Mouse (Mus musculus) hindbrain, embryonic 15.5 days (tissue): ENCODE data around the gene Ap5b1. TPM values are rescaled to one million over a fixed set of nuclear protein-coding genes. Genes with fewer than 3 reads are reported as not detected.

ENCODE experiments used
- ATAC-seq: fragments of 200-750 bp; cut with Nextera tagmentation; 2 replicates; pipeline ENCODE4 v1.8.0; 2017; ENCODE audit warnings: low read depth, moderate number of reproducible peaks, moderate TSS enrichment; ENCODE audit not compliant: low FRiP score
- H3K27ac ChIP-seq: fragments of 300-500 bp; sonication (generic); replicated peaks from 2 replicates; pipeline ENCODE4 v1.5.1; 2015; ENCODE audit warnings: mild to moderate bottlenecking, inconsistent platforms
- H3K27me3 ChIP-seq: fragments of 300-500 bp; sonication (generic); 2 replicates; pipeline ENCODE4 v1.6.1; 2015; ENCODE audit warnings: control low read depth, inconsistent platforms
- H3K36me3 ChIP-seq: fragments of 300-500 bp; sonication (generic); 2 replicates; pipeline ENCODE4 v1.6.1; 2015; ENCODE audit warnings: control low read depth, inconsistent platforms
- H3K4me1 ChIP-seq: fragments of 300-500 bp; sonication (generic); replicated peaks from 2 replicates; pipeline ENCODE4 v1.6.1; 2015; ENCODE audit warnings: control low read depth, inconsistent platforms
- H3K4me2 ChIP-seq: fragments of 300-500 bp; sonication (generic); 2 replicates; pipeline ENCODE4 v1.6.1; 2015; ENCODE audit warnings: moderate library complexity, mild to moderate bottlenecking, inconsistent platforms
- H3K4me3 ChIP-seq: fragments of 300-500 bp; sonication (generic); 2 replicates; pipeline ENCODE4 v1.5.1; 2015; ENCODE audit warnings: mild to moderate bottlenecking, inconsistent platforms
- H3K9ac ChIP-seq: fragments of 300-500 bp; sonication (generic); 2 replicates; pipeline ENCODE4 v1.6.1; 2015; ENCODE audit warnings: inconsistent platforms
- H3K9me3 ChIP-seq: fragments of 300-500 bp; sonication (generic); 2 replicates; pipeline ENCODE4 v1.6.1; 2016; ENCODE audit warnings: control low read depth, inconsistent platforms
- WGBS: fragments of 180-500 bp; shearing (Covaris S2); methylation state at CpG from one replicate; pipeline ENCODE4 v1.1.7; 2015; 5-methylcytosine and 5-hydroxymethylcytosine counted together
- polyA plus RNA-seq: library from polyadenylated mRNA; unstranded; fragments of >200 nt; fragmentation: Nextera tagmentation; extraction: Ambion mirVana; gene quantifications from 2 replicates; pipeline ENCODE4 v1.2.1, GENCODE M21; 2015

Ap5b1 gene
- polyA plus RNA-seq, 1 experiment from 2014 or later: 3.7 TPM

DNA sequence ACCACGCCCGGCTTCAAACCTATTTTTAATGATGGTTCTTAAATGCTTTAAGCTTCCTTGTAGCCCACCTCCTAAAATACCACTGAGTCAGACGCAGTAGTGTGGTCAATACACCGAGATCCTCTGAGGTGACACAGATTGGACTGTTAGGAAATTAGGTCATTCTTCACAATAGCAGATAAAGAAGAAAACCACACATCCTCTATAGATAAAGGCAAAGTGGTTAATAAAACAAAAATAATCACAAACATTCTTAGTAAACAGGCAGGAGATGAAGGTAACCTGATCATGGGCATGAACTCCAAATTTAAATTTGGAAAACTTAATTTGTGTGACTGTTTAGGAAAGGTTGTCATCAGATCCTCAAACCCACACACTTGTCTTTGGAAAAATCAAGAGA is 52.2 kb downstream of the Ap5b1 start:
- H3K9me3 ChIP-seq: no peaks in the 10 kb centered on the region
- H3K36me3 ChIP-seq: no peaks in the 10 kb centered on the region
- H3K4me2 ChIP-seq: no peak overlapping the region
- no peaks in the 10 kb centered on the region for H3K4me1 ChIP-seq
- no peak overlapping the region for H3K27ac ChIP-seq
- no peak overlapping the region for H3K9ac ChIP-seq
- H3K4me3 ChIP-seq: no peak overlapping the region
- WGBS: 89% methylated on average over 4 of the region's 4 CpGs
- no peak for ATAC-seq
- no peaks in the 10 kb centered on the region for H3K27me3 ChIP-seq

Other genes with a start within 250 kb of the Ap5b1 start
- gene Catsper1, start 232.3 kb upstream of the Ap5b1 start, polyA plus RNA-seq: not detected in 2 replicates
- 8.5 and 9.5 TPM in 2 replicates for gene Cst6, start 218.5 kb upstream of the Ap5b1 start, polyA plus RNA-seq
- gene Eif1ad, start 201.3 kb upstream of the Ap5b1 start, polyA plus RNA-seq: 40.7 and 43.3 TPM in 2 replicates
- gene Banf1, start 200.9 kb upstream of the Ap5b1 start, polyA plus RNA-seq: 319 and 333 TPM in 2 replicates
- gene Sart1, start 179.3 kb upstream of the Ap5b1 start, polyA plus RNA-seq: 68.2 and 77.1 TPM in 2 replicates
- gene Tsga10ip, start 165.5 kb upstream of the Ap5b1 start, polyA plus RNA-seq: not detected in 2 replicates
- gene Drap1, start 143.0 kb upstream of the Ap5b1 start, polyA plus RNA-seq: 301 and 311 TPM in 2 replicates
- 74.9 and 82.4 TPM in 2 replicates for gene AI837181, start 142.9 kb upstream of the Ap5b1 start, polyA plus RNA-seq
- gene Fosl1, start 120.5 kb upstream of the Ap5b1 start, polyA plus RNA-seq: not detected in 2 replicates
- gene Ccdc85b, start 110.1 kb upstream of the Ap5b1 start, polyA plus RNA-seq: 12.8 and 14.0 TPM in 2 replicates
- 147 and 160 TPM in 2 replicates for gene Fibp, start 107.4 kb upstream of the Ap5b1 start, polyA plus RNA-seq
- 4.3 and 5.7 TPM in 2 replicates for gene Ctsw, start 99.5 kb upstream of the Ap5b1 start, polyA plus RNA-seq
- gene Efemp2, start 94.1 kb upstream of the Ap5b1 start, polyA plus RNA-seq: 38.9 and 44.9 TPM in 2 replicates
- gene Mus81, start 79.6 kb upstream of the Ap5b1 start, polyA plus RNA-seq: 49.2 TPM in 2 replicates
- 3,340 and 3,538 TPM in 2 replicates for gene Cfl1, start 77.6 kb upstream of the Ap5b1 start, polyA plus RNA-seq
- gene 1700020D05Rik, start 64.2 kb upstream of the Ap5b1 start, polyA plus RNA-seq: 0.26 and 0.44 TPM in 2 replicates
- 94.6 and 99.8 TPM in 2 replicates for gene Snx32, start 57.5 kb upstream of the Ap5b1 start, polyA plus RNA-seq
- gene Ovol1, start 7.4 kb upstream of the Ap5b1 start, polyA plus RNA-seq: 0.08 TPM in 1 of 2 replicates, not detected in the other
- 66.6 and 67.4 TPM in 2 replicates for gene Rnaseh2c, start 33.8 kb downstream of the Ap5b1 start, polyA plus RNA-seq
- gene Kat5, start 42.2 kb downstream of the Ap5b1 start, polyA plus RNA-seq: 67.2 and 69.2 TPM in 2 replicates
- gene Rela, start 69.5 kb downstream of the Ap5b1 start, polyA plus RNA-seq: 34.4 and 37.8 TPM in 2 replicates
- 17.1 and 20.1 TPM in 2 replicates for gene Sipa1, start 95.7 kb downstream of the Ap5b1 start, polyA plus RNA-seq
- gene Map3k11, start 120.7 kb downstream of the Ap5b1 start, polyA plus RNA-seq: 12.3 and 13.4 TPM in 2 replicates
- 23.9 and 26.7 TPM in 2 replicates for gene Pcnx3, start 120.9 kb downstream of the Ap5b1 start, polyA plus RNA-seq
- gene Kcnk7, start 136.3 kb downstream of the Ap5b1 start, polyA plus RNA-seq: 0.14 and 0.30 TPM in 2 replicates
- 15.5 and 19.7 TPM in 2 replicates for gene Ehbp1l1, start 158.3 kb downstream of the Ap5b1 start, polyA plus RNA-seq
- gene Fam89b, start 161.6 kb downstream of the Ap5b1 start, polyA plus RNA-seq: 139 and 149 TPM in 2 replicates
- 15.2 and 17.2 TPM in 2 replicates for gene Ltbp3, start 172.9 kb downstream of the Ap5b1 start, polyA plus RNA-seq
- 79.7 and 92.6 TPM in 2 replicates for gene Scyl1, start 203.4 kb downstream of the Ap5b1 start, polyA plus RNA-seq